Comparison of ENCODE assay signal across 8 mouse cellular contexts in genomic region chr5:130257303-130257702, GRCm38 (mm10). TPM values are rescaled to one million over a fixed set of nuclear protein-coding genes. Genes with fewer than 3 reads are reported as not detected.
DNase-seq lines count a peak whose midpoint lies in the region; ATAC-seq and TF ChIP-seq lines count a peak whose summit lies in the region.

No protein-coding gene starts in this region.

- 9% methylated on average over 8 of the region's 8 CpGs for WGBS in heart, embryonic 11.5 days (ENCODE audit: insufficient replicate concordance)
- WGBS in forebrain, embryonic 11.5 days: 12% methylated on average over 8 of the region's 8 CpGs
- WGBS in liver, embryonic 14.5 days (ENCODE audit: insufficient replicate concordance): 5% methylated on average over 8 of the region's 8 CpGs

- TF ChIP-seq CTCF in ES-Bruce4 (IDR thresholded peaks at IDR 0.05; ENCODE audit: low read depth, low read length): no peak
- TF ChIP-seq CTCF in liver, embryonic 14.5 days (IDR thresholded peaks at IDR 0.05; ENCODE audit: low read depth): no peak

- no peak for TF ChIP-seq EP300 in ES-Bruce4 (IDR thresholded peaks at IDR 0.05; ENCODE audit: insufficient read depth, low read depth, low read length)
- no peak for TF ChIP-seq EP300 in liver, embryonic 14.5 days (IDR thresholded peaks at IDR 0.05; ENCODE audit: low read depth)

- no peaks in the 10 kb centered on the region for H3K27me3 ChIP-seq in heart, embryonic 11.5 days (ENCODE audit: control insufficient read depth, insufficient read depth, low read length)
- H3K27me3 ChIP-seq in ES-Bruce4 (ENCODE audit: control insufficient read depth, insufficient read depth, low read length, poor library complexity, severe bottlenecking): no peaks in the 10 kb centered on the region
- H3K27me3 ChIP-seq in forebrain, embryonic 11.5 days (ENCODE audit: control insufficient read depth, insufficient read depth, low read length): no peaks in the 10 kb centered on the region
- no peaks in the 10 kb centered on the region for H3K27me3 ChIP-seq in liver, embryonic 14.5 days (ENCODE audit: control insufficient read depth, insufficient read depth, low read length)

- H3K9me3 ChIP-seq in heart, embryonic 11.5 days (replicated peaks; ENCODE audit: control insufficient read depth, low read length): no peaks in the 10 kb centered on the region
- H3K9me3 ChIP-seq in ES-Bruce4 (replicated peaks; ENCODE audit: control insufficient read depth, insufficient read depth, low read length, poor library complexity, severe bottlenecking): no peaks in the 10 kb centered on the region
- no peaks in the 10 kb centered on the region for H3K9me3 ChIP-seq in forebrain, embryonic 11.5 days (ENCODE audit: control insufficient read depth, low read length)
- H3K9me3 ChIP-seq in liver, embryonic 14.5 days (ENCODE audit: control insufficient read depth, low read length): no peaks in the 10 kb centered on the region

- no peak for DNase-seq in heart, adult 11 months
- DNase-seq in forebrain, embryonic 11.5 days (ENCODE audit: low spot score): no peak
- no peak for DNase-seq in liver, embryonic 14.5 days (ENCODE audit: low read depth in 3 of 3, low spot score in 3 of 3)
- DNase-seq in ovary, postnatal 10 days (ENCODE audit: low spot score): no peak
- no peak for DNase-seq in urinary bladder, postnatal 4 days (ENCODE audit: low spot score in 2 of 2)

- H3K36me3 ChIP-seq in heart, embryonic 11.5 days (ENCODE audit: control insufficient read depth, insufficient read depth, low read length): peaks cover 4% of the 10 kb centered on the region
- peaks cover 15% of the 10 kb centered on the region for H3K36me3 ChIP-seq in ES-Bruce4 (ENCODE audit: control insufficient read depth, insufficient read depth, low read length, poor library complexity, severe bottlenecking)
- peaks cover 5% of the 10 kb centered on the region; the same call in 1 of the 2 replicates for H3K36me3 ChIP-seq in forebrain, embryonic 11.5 days (ENCODE audit: control insufficient read depth, insufficient read depth, low read length)
- H3K36me3 ChIP-seq in liver, embryonic 14.5 days (replicated peaks; ENCODE audit: control insufficient read depth, insufficient read depth, low read depth): peaks cover 14% of the 10 kb centered on the region

- ATAC-seq in heart, embryonic 11.5 days (replicated peaks; ENCODE audit: insufficient number of reproducible peaks, low FRiP score, low TSS enrichment): no peak
- no peak for ATAC-seq in forebrain, embryonic 11.5 days (replicated peaks; ENCODE audit: low FRiP score)
- no peak for ATAC-seq in liver, embryonic 14.5 days (ENCODE audit: insufficient read depth)
- no peak for ATAC-seq in inflammation-experienced regulatory T-cells, adult 6 months

- H3K4me1 ChIP-seq in heart, embryonic 11.5 days (ENCODE audit: control insufficient read depth, insufficient read depth, low read length): peaks cover 7% of the 10 kb centered on the region
- H3K4me1 ChIP-seq in ES-Bruce4 (ENCODE audit: control insufficient read depth, insufficient read depth, low read length): no peaks in the 10 kb centered on the region
- H3K4me1 ChIP-seq in forebrain, embryonic 11.5 days (replicated peaks; ENCODE audit: control insufficient read depth, insufficient read depth, low read length): peaks cover 3% of the 10 kb centered on the region; the same call in 1 of the 2 replicates
- H3K4me1 ChIP-seq in liver, embryonic 14.5 days (replicated peaks; ENCODE audit: control insufficient read depth in 2 of 2, insufficient read depth in 2 of 2, low read length in 1 of 2): peaks cover 5 to 21% of the 10 kb centered on the region in 2 experiments

- H3K9ac ChIP-seq in heart, embryonic 11.5 days (ENCODE audit: low read depth, low read length): peak overlapping the region; percentile 81
- peak overlapping the region; percentile 92 for H3K9ac ChIP-seq in ES-Bruce4 (ENCODE audit: low read depth, poor library complexity, severe bottlenecking)
- peak overlapping the region; percentile 68 for H3K9ac ChIP-seq in forebrain, embryonic 11.5 days (ENCODE audit: low read length)
- peak overlapping the region; percentile 67 for H3K9ac ChIP-seq in liver, embryonic 14.5 days (replicated peaks)

- H3K27ac ChIP-seq in heart, embryonic 11.5 days (ENCODE audit: low read depth, low read length): peak overlapping the region; percentile 55; the same call in 1 of the 2 replicates
- H3K27ac ChIP-seq in ES-Bruce4 (ENCODE audit: insufficient read depth, low read length): peak overlapping the region; percentile 57; the same call in 1 of the 2 replicates
- no peak overlapping the region for H3K27ac ChIP-seq in forebrain, embryonic 11.5 days (ENCODE audit: low read depth, low read length)
- peak overlapping the region; percentile 30 for H3K27ac ChIP-seq in liver, embryonic 14.5 days

- peak overlapping the region; percentile 78 for H3K4me3 ChIP-seq in heart, embryonic 11.5 days (ENCODE audit: low read depth, low read length)
- peak overlapping the region; percentile 100 for H3K4me3 ChIP-seq in ES-Bruce4 (ENCODE audit: low read depth, low read length)
- peak overlapping the region; percentile 55 for H3K4me3 ChIP-seq in forebrain, embryonic 11.5 days (ENCODE audit: low read depth, low read length)
- peak overlapping the region; percentile 91 to 95 for H3K4me3 ChIP-seq in liver, embryonic 14.5 days (ENCODE audit: insufficient read depth in 1 of 2, low read depth in 2 of 2, low read length in 2 of 2)

- peak overlapping the region; percentile 75 for H3K4me2 ChIP-seq in heart, embryonic 11.5 days
- H3K4me2 ChIP-seq in forebrain, embryonic 11.5 days (ENCODE audit: low read depth, low read length, severe bottlenecking): peak overlapping the region; percentile 65
- peak overlapping the region; percentile 94 for H3K4me2 ChIP-seq in liver, embryonic 14.5 days (ENCODE audit: low read depth)

- TF ChIP-seq POLR2A in ES-Bruce4 (IDR thresholded peaks at IDR 0.05; ENCODE audit: insufficient read depth, low read length): no peak

RNA-seq across cellular contexts. Expression of gene Tyw1, which starts 1.9 kb away (rescaled TPM):
- polyA plus RNA-seq in heart, embryonic 11.5 days (2014; fragmentation: Nextera tagmentation; extraction: Ambion mirVana): 17.8 and 20.3 TPM in 2 replicates
- polyA plus RNA-seq in ES-Bruce4 (2011; ENCODE audit: insufficient read depth, insufficient read length, low read depth, missing spikeins): 27.7 and 27.8 TPM in 2 replicates
- polyA plus RNA-seq in forebrain, embryonic 11.5 days (2014; fragmentation: Nextera tagmentation; extraction: Ambion mirVana): 26.2 and 29.0 TPM in 2 replicates
- 5.1 and 6.8 TPM in 2 replicates for polyA plus RNA-seq in liver, embryonic 14.5 days (2012; rRNA removed)
- polyA plus RNA-seq in liver, embryonic 14.5 days (2014; fragmentation: Nextera tagmentation; extraction: Ambion mirVana): 12.1 and 13.5 TPM in 2 replicates
- 10 to 100 TPM; 30.4 to 35.1 (median 33.9) TPM for polyA plus RNA-seq in inflammation-experienced regulatory T-cells, adult 6 months (2017; shearing (Covaris generic))

RNA-seq across cellular contexts. Expression of gene Sbds, which starts 2.0 kb away (rescaled TPM):
- polyA plus RNA-seq in heart, embryonic 11.5 days (2014; fragmentation: Nextera tagmentation; extraction: Ambion mirVana): 58.2 and 61.1 TPM in 2 replicates
- 66.8 and 68.5 TPM in 2 replicates for polyA plus RNA-seq in ES-Bruce4 (2011; ENCODE audit: insufficient read depth, insufficient read length, low read depth, missing spikeins)
- polyA plus RNA-seq in forebrain, embryonic 11.5 days (2014; fragmentation: Nextera tagmentation; extraction: Ambion mirVana): 65.4 and 76.8 TPM in 2 replicates
- polyA plus RNA-seq in liver, embryonic 14.5 days (2012; rRNA removed): 17.9 and 35.8 TPM in 2 replicates
- 38.1 and 40.1 TPM in 2 replicates for polyA plus RNA-seq in liver, embryonic 14.5 days (2014; fragmentation: Nextera tagmentation; extraction: Ambion mirVana)
- polyA plus RNA-seq in inflammation-experienced regulatory T-cells, adult 6 months (2017; shearing (Covaris generic)): 100 to 1,000 TPM; 108 to 150 (median 130) TPM

RNA-seq across cellular contexts. Expression of gene Tmem248, which starts 40.4 kb away (rescaled TPM):
- 32.1 and 33.8 TPM in 2 replicates for polyA plus RNA-seq in heart, embryonic 11.5 days (2014; fragmentation: Nextera tagmentation; extraction: Ambion mirVana)
- polyA plus RNA-seq in ES-Bruce4 (2011; ENCODE audit: insufficient read depth, insufficient read length, low read depth, missing spikeins): 60.2 and 63.9 TPM in 2 replicates
- polyA plus RNA-seq in forebrain, embryonic 11.5 days (2014; fragmentation: Nextera tagmentation; extraction: Ambion mirVana): 34.7 and 35.3 TPM in 2 replicates
- polyA plus RNA-seq in liver, embryonic 14.5 days (2012; rRNA removed): 12.5 and 14.1 TPM in 2 replicates
- 25.4 and 26.6 TPM in 2 replicates for polyA plus RNA-seq in liver, embryonic 14.5 days (2014; fragmentation: Nextera tagmentation; extraction: Ambion mirVana)
- 10 to 100 TPM; 11.2 to 13.4 (median 13.2) TPM for polyA plus RNA-seq in inflammation-experienced regulatory T-cells, adult 6 months (2017; shearing (Covaris generic))
